Mouse (Mus musculus): ENCODE results near the gene Nuak2.

DNA sequence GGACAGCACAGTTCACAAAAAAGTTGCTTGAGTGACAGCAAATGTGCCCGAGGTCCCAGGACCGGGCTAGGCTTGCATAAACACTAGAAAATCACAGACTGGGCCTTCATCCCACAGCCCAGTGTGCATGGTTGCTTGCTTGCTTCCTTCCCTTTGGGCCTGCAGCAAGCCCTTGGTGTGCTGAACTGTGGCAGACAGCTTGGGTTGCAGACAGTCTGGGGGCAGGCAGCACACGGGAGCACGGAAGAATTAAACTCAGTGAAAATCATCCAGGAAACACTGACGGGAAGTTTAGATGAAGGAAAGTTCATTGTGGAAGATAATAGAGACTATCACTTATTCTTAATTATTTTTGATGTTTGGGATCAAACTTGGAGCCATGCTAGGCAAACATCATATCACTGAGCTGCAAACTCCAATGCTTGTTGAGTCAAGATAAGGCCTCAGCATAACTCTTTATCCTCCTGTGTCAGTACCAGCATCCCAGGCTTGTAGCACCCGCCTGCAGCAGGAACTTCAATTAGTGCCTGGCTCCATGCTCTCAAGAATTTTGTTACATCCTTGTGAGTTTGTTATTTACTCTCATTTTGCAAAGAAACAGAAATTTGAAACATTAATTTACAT, 18.4 kb downstream of the Nuak2 start:
- TF ChIP-seq GATA1 (IDR thresholded peaks at IDR 0.05; ENCODE audit: borderline replicate concordance, low read length) (no peak), FLI1 (IDR thresholded peaks at IDR 0.05; ENCODE audit: low read length) (no peak)

All from megakaryocyte, embryonic 14.5 days (primary cell).